Mouse (Mus musculus): Measurements from ENCODE around the gene Gpatch8. TPM values are rescaled to one million over a fixed set of nuclear protein-coding genes. Genes with fewer than 3 reads are reported as not detected.
A peak's percentile ranks its signal among the peaks of the same experiment; 100 is the strongest.

Gene Gpatch8
- polyA plus RNA-seq, 1 experiment from 2014 or later: 59.1 TPM

DNA sequence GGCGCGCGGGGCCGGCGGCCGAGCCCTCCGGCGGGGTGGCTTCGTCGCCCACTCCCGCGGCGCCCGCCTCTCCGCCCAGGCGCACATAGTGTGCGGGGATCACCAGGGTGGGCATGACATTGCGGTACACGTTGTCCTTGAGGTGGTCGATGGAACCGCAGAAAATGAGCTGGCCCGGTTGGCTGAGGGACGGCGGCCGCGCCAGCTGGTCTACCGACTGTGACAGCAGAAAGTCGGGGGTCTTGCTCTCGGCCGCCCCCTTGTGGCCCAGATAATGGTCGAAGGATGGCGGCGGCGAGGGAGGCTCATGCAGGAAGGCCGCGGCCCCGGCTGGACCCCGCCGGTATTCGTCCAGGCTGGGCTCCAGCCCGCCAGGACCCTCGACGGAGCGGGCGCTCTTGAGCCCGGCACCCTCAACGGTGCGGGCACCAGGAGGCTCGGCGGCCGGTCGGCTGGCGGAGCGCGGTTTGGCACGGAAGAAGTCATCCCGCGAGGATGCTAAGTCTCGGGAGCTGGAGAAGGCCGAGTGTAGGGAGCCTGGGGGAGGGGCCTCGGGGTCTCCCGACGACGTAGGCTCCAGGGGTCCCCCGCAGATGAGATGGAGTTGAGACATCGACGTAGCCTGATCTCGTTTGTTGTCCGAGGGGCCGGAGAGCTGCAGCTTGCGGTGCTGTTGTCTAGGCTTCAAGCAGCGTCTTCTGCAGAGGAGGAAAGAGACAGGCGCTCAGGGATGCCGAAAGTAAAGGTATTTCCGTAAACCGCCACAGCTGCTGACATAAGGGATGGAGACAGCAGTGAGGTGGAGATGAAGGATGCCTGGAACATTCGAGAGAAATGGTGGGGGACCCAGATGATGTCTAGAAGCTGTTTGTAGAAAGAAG is 117.7 kb downstream of the Gpatch8 start:
- Histone ChIP-seq H3K36me3 (peaks cover 60% of the 10 kb centered on the region), H3K9ac (peak overlapping the region; percentile 15; the same call in 1 of the 2 replicates), H3K4me2 (replicated peaks) (peak overlapping the region; percentile 69), H3K27me3 (no peaks in the 10 kb centered on the region), H3K4me1 (peaks cover 30% of the 10 kb centered on the region), H3K4me3 (replicated peaks) (peak overlapping the region; percentile 43), H3K27ac (replicated peaks) (no peak overlapping the region), H3K9me3 (replicated peaks) (no peaks in the 10 kb centered on the region)
- 13% methylated on average over 72 of the region's 77 CpGs for WGBS
- peak; percentile 20; the same call in 1 of the 2 replicates for ATAC-seq (ENCODE audit: insufficient number of reproducible peaks, low FRiP score, low TSS enrichment, low read depth)

DNA sequence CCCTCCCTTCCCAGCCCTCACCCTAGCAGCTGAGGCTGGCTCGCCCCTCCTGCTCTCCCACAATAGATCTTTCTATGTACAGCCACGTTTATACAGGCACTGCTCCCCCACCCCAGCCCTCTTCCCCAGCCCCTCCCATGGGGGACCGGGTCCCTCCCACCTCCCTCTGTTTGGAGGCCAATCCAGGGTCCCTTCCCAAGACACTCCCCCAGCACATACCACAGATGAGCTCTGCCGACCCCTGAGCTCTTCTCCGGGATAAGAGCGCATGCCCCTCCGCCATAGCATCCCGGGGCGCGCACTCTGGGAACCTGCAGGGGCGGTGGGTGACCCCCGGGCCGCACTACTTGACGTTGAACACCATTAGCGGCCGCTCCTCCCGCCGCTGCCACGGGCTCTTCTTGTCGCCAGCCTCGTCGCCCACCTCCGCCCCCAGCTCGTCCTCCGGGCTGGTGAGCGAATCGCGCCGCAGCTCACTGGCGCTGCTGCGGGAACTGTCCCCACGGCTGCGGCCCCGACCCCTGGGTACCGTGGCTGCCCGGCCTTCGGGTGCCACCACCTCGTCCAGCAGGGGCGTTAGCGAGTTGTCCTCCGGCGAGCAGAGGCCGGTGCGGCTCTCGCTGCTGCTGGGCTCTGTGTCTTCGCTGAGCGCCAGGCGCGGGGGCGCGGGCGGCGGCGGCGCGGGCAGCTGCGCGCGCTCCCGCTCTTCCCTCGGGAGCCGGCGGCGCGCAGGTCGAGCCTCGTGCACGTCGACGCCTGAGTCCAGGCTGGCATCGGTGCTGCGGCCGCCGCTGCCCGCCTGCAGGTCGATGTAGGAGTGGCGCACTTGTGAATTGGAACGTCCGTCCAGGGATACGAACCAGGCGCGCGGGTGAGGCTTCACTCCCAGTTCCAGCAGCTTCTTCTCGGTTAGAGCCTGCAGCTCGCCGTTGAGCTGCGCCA is 118.8 kb downstream of the Gpatch8 start:
- Histone ChIP-seq H3K27ac (replicated peaks) (0 out of 2 replicates have a peak overlapping the region, but pooled peaks have one; percentile 18), H3K4me3 (replicated peaks) (peak overlapping the region; percentile 43), H3K9me3 (replicated peaks) (no peaks in the 10 kb centered on the region), H3K27me3 (no peaks in the 10 kb centered on the region), H3K4me2 (replicated peaks) (peak overlapping the region; percentile 69), H3K36me3 (peaks cover 54% of the 10 kb centered on the region), H3K4me1 (peaks cover 39% of the 10 kb centered on the region), H3K9ac (peak overlapping the region; percentile 15; the same call in 1 of the 2 replicates)
- peak; percentile 56 for ATAC-seq (ENCODE audit: insufficient number of reproducible peaks, low FRiP score, low TSS enrichment, low read depth)
- 10% methylated on average over 87 of the region's 87 CpGs for WGBS

DNA sequence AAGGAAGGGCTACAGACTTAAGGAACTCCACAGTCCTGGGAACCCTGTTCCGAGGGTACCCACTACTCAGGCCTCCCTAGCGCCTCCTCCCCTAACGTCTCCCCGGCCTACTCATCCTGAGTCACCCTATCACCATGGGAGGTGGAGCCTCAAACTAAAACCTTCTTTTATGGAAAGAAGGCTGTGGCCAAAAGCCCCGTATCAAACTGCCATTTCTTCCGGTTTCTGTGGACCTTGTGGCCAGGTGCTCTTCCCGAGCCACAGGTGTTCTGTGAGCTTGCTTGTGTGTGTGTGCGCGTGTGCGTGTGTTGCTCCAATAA is 119.8 kb downstream of the Gpatch8 start:
- no peaks in the 10 kb centered on the region for H3K27me3 ChIP-seq
- 78% methylated on average over 10 of the region's 10 CpGs for WGBS
- no peak overlapping the region for H3K9ac ChIP-seq
- no peak overlapping the region for H3K27ac ChIP-seq (replicated peaks)
- H3K9me3 ChIP-seq (replicated peaks): no peaks in the 10 kb centered on the region
- ATAC-seq (ENCODE audit: insufficient number of reproducible peaks, low FRiP score, low TSS enrichment, low read depth): no peak
- no peak overlapping the region for H3K4me2 ChIP-seq (replicated peaks)
- H3K4me1 ChIP-seq: peaks cover 47% of the 10 kb centered on the region
- peaks cover 47% of the 10 kb centered on the region for H3K36me3 ChIP-seq
- H3K4me3 ChIP-seq (replicated peaks): no peak overlapping the region

DNA sequence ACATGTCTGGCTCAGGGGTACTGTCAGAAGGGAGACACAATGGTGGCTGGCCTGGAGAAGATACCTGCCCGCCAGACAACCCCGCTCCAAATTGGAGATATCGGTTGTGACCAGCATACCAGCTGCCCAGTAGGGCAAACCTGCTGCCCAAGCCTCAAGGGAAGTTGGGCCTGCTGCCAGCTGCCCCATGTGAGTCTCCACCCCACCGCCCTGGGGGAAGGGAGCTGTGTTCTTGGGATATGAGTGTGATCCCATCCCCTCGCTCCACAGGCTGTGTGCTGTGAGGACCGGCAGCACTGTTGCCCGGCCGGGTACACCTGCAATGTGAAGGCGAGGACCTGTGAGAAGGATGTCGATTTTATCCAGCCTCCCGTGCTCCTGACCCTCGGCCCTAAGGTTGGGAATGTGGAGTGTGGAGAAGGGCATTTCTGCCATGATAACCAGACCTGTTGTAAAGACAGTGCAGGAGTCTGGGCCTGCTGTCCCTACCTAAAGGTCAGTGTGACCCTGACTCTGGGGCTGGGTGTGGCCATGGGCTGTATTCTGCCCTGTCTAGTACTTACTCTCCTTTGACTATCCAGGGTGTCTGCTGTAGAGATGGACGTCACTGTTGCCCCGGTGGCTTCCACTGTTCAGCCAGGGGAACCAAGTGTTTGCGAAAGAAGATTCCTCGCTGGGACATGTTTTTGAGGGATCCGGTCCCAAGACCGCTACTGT is 120.3 kb downstream of the Gpatch8 start:
- Histone ChIP-seq H3K27ac (replicated peaks) (no peak overlapping the region), H3K4me1 (peaks cover 51% of the 10 kb centered on the region), H3K27me3 (no peaks in the 10 kb centered on the region), H3K36me3 (peaks cover 44% of the 10 kb centered on the region), H3K4me2 (replicated peaks) (no peak overlapping the region), H3K9ac (no peak overlapping the region), H3K9me3 (replicated peaks) (no peaks in the 10 kb centered on the region), H3K4me3 (replicated peaks) (no peak overlapping the region)
- WGBS: 91% methylated on average over 18 of the region's 18 CpGs
- no peak for ATAC-seq (ENCODE audit: insufficient number of reproducible peaks, low FRiP score, low TSS enrichment, low read depth)

- 83% methylated on average over 11 of the region's 11 CpGs for WGBS
- Histone ChIP-seq H3K4me3 (replicated peaks) (no peak overlapping the region), H3K4me1 (peaks cover 51% of the 10 kb centered on the region), H3K4me2 (replicated peaks) (no peak overlapping the region), H3K9ac (no peak overlapping the region), H3K27ac (replicated peaks) (no peak overlapping the region), H3K36me3 (peaks cover 37% of the 10 kb centered on the region), H3K9me3 (replicated peaks) (no peaks in the 10 kb centered on the region), H3K27me3 (no peaks in the 10 kb centered on the region)
- no peak for ATAC-seq (ENCODE audit: insufficient number of reproducible peaks, low FRiP score, low TSS enrichment, low read depth)
Observed at GRCm38 (mm10) chr11:102434816-102435705, 121.1 kb downstream of the Gpatch8 start.

GRCm38 (mm10) chr11:102434406-102434805 is 121.8 kb downstream of the Gpatch8 start:
- WGBS: 12% methylated on average over 7 of the region's 7 CpGs
- H3K4me1 ChIP-seq: peaks cover 57% of the 10 kb centered on the region
- ATAC-seq (ENCODE audit: insufficient number of reproducible peaks, low FRiP score, low TSS enrichment, low read depth): no peak
- H3K36me3 ChIP-seq: peaks cover 30% of the 10 kb centered on the region
- H3K4me3 ChIP-seq (replicated peaks): no peak overlapping the region
- no peak overlapping the region for H3K4me2 ChIP-seq (replicated peaks)
- H3K9me3 ChIP-seq (replicated peaks): no peaks in the 10 kb centered on the region
- no peaks in the 10 kb centered on the region for H3K27me3 ChIP-seq
- no peak overlapping the region for H3K9ac ChIP-seq
- no peak overlapping the region for H3K27ac ChIP-seq (replicated peaks)

DNA sequence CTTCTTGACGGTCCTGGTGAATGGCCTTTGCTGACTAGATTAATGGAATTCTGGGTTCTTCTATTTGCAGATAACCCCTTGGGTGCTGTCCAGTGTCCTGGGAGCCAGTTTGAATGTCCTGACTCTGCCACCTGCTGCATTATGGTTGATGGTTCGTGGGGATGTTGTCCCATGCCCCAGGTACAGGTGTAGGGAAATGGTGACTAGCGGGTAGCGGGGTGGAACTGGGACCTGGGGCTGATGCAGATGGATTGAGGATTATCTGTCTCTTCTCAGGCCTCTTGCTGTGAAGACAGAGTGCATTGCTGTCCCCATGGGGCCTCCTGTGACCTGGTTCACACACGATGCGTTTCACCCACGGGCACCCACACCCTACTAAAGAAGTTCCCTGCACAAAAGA is 122.3 kb downstream of the Gpatch8 start:
- no peaks in the 10 kb centered on the region for H3K9me3 ChIP-seq (replicated peaks)
- ATAC-seq (ENCODE audit: insufficient number of reproducible peaks, low FRiP score, low TSS enrichment, low read depth): no peak
- 90% methylated on average over 7 of the region's 7 CpGs for WGBS
- H3K36me3 ChIP-seq: peaks cover 25% of the 10 kb centered on the region
- no peak overlapping the region for H3K4me2 ChIP-seq (replicated peaks)
- no peaks in the 10 kb centered on the region for H3K27me3 ChIP-seq
- no peak overlapping the region for H3K4me3 ChIP-seq (replicated peaks)
- H3K9ac ChIP-seq: no peak overlapping the region
- H3K27ac ChIP-seq (replicated peaks): no peak overlapping the region
- H3K4me1 ChIP-seq: peaks cover 54% of the 10 kb centered on the region

GRCm38 (mm10) chr11:102432896-102433295 is 123.3 kb downstream of the Gpatch8 start:
- Histone ChIP-seq H3K9ac (no peak overlapping the region), H3K4me1 (peaks cover 44% of the 10 kb centered on the region)

GRCm38 (mm10) chr11:102432115-102432843 is 123.9 kb downstream of the Gpatch8 start:
- no peak for ATAC-seq (ENCODE audit: insufficient number of reproducible peaks, low FRiP score, low TSS enrichment, low read depth)
- 64% methylated on average over 16 of the region's 16 CpGs for WGBS

More at GRCm38 (mm10) chr11:102432896-102433295, 123.3 kb downstream of the Gpatch8 start:
- no peak for ATAC-seq (ENCODE audit: insufficient number of reproducible peaks, low FRiP score, low TSS enrichment, low read depth)
- no peaks in the 10 kb centered on the region for H3K9me3 ChIP-seq (replicated peaks)
- H3K27ac ChIP-seq (replicated peaks): no peak overlapping the region
- H3K4me3 ChIP-seq (replicated peaks): no peak overlapping the region
- H3K36me3 ChIP-seq: peaks cover 23% of the 10 kb centered on the region
- no peaks in the 10 kb centered on the region for H3K27me3 ChIP-seq
- 87% methylated on average over 6 of the region's 6 CpGs for WGBS
- no peak overlapping the region for H3K4me2 ChIP-seq (replicated peaks)

DNA sequence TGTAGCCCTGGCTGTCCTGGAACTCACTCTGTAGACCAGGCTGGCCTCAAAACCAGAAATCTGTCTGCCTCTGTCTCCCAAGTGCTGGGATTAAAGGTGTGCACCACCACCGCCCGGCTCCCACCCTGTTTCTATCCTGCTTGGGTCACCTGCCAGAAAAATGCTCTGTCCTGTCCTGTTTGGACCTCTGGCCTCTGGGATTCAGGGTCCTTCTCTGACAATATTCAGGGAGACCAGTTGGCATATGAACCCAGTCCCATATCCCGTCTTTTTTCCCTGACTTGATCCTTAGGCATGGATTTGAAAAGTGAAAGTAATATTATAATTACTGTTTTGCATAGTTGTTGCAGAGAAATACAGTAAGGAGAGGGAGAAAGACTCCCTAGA is 124.5 kb downstream of the Gpatch8 start:
- no peak overlapping the region for H3K9ac ChIP-seq
- H3K9me3 ChIP-seq (replicated peaks): no peaks in the 10 kb centered on the region
- peaks cover 33% of the 10 kb centered on the region for H3K4me1 ChIP-seq
- WGBS: 82% methylated on average over 3 of the region's 3 CpGs
- no peak for ATAC-seq (ENCODE audit: insufficient number of reproducible peaks, low FRiP score, low TSS enrichment, low read depth)
- H3K4me3 ChIP-seq (replicated peaks): no peak overlapping the region
- H3K36me3 ChIP-seq: peaks cover 23% of the 10 kb centered on the region
- H3K4me2 ChIP-seq (replicated peaks): no peak overlapping the region
- no peak overlapping the region for H3K27ac ChIP-seq (replicated peaks)
- no peaks in the 10 kb centered on the region for H3K27me3 ChIP-seq

More at GRCm38 (mm10) chr11:102432115-102432843, 123.9 kb downstream of the Gpatch8 start:
- no peaks in the 10 kb centered on the region for H3K9me3 ChIP-seq (replicated peaks)
- no peak overlapping the region for H3K4me2 ChIP-seq (replicated peaks)
- peaks cover 23% of the 10 kb centered on the region for H3K36me3 ChIP-seq
- H3K4me3 ChIP-seq (replicated peaks): no peak overlapping the region
- H3K9ac ChIP-seq: no peak overlapping the region
- peaks cover 38% of the 10 kb centered on the region for H3K4me1 ChIP-seq
- H3K27ac ChIP-seq (replicated peaks): no peak overlapping the region
- no peaks in the 10 kb centered on the region for H3K27me3 ChIP-seq

Measured in embryonic facial prominence, embryonic 15.5 days (tissue).